Mouse (Mus musculus) megakaryocyte, embryonic 14.5 days (primary cell): ENCODE measurements at regions not wholly inside any gene's neighbourhood (a gene's known extent, or its start where the extent isn't known, plus 50 kb on each side); places are given as distances from the start of the nearest gene placed in this dataset.
"Not testable (repeated sequence)": the region's sequence is repeated elsewhere in the genome, so short reads cannot be mapped to it uniquely, and the experiment has no call there.

ENCODE experiments used
- H3K27me3 ChIP-seq: replicated peaks from 2 replicates; pipeline ENCODE3; 2012; ENCODE audit warnings: inconsistent platforms
- H3K36me3 ChIP-seq: replicated peaks from 2 replicates; pipeline ENCODE3; 2012; ENCODE audit warnings: low read length, inconsistent platforms, mixed read lengths
- H3K4me1 ChIP-seq: 2 replicates; pipeline ENCODE4 v1.6.1; 2012; ENCODE audit warnings: inconsistent platforms
- H3K4me3 ChIP-seq: replicated peaks from 2 replicates; pipeline ENCODE3; 2012; ENCODE audit warnings: moderate library complexity, mild to moderate bottlenecking, inconsistent platforms
- H3K9me3 ChIP-seq: 2 replicates; pipeline ENCODE4 v1.6.1; 2012; ENCODE audit warnings: inconsistent platforms
- FLI1 ChIP-seq: IDR thresholded peaks from 2 replicates; pipeline ENCODE4 v1.6.1; 2012; ENCODE audit warnings: low read length, inconsistent platforms, mixed read lengths
- GATA1 ChIP-seq: IDR thresholded peaks from 3 replicates; pipeline ENCODE4 v1.6.1; 2012; ENCODE audit warnings: mixed read lengths, low read length, inconsistent platforms, borderline replicate concordance

GRCm38 (mm10) chrX:12294941-12295340, 134.8 kb upstream of the Bcor start:
- Histone ChIP-seq H3K9me3 (no peaks in the 10 kb centered on the region), H3K27me3 (peaks cover 36% of the 10 kb centered on the region), H3K36me3 (no peaks in the 10 kb centered on the region), H3K4me3 (no peak overlapping the region), H3K4me1 (peaks cover 9% of the 10 kb centered on the region; the same call in 1 of the 2 replicates)
- TF ChIP-seq GATA1 (no peak), FLI1 (no peak)

DNA sequence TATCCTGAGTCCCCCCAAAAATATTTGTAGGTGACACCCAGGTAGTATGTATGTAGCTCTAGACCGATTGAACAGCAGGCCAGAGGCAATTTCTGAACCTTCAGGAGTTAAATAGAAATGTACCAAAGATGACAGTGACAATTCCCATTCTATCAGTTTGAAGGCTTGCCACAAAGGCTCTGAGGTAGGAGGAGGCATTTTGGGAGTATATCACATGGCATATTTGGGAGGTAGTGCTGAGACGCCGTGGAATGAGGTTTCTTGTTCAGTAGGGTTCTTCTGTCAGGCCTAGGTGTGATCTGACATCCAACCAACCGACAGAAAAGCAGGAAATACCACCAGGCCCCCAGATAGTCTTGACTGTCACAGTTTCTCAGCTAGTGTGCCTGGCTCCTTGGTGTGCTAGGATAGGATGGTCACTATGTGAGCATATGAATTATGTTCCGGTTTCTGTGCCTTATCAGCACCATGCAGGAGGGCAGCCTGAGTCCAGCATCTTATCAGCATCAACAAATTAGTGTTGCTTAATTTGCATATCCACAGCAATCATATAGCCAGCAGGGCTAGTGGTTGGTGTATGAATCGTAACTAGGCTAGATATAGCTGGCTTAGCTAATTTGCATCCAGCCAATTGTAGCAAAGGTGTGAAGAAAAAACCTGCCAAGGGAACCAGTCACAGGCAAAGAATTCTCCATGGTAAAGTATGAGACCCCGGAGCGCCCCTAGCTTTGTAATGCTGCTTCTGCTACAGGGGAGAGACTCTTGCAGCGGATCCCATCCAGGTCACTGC, 136.3 kb upstream of the Bcor start:
- no peak overlapping the region for H3K4me3 ChIP-seq
- H3K4me1 ChIP-seq = peaks cover 9% of the 10 kb centered on the region; the same call in 1 of the 2 replicates

GRCm38 (mm10) chrX:12298609-12299008, 138.5 kb upstream of the Bcor start:
- H3K36me3 ChIP-seq = no peaks in the 10 kb centered on the region
- H3K4me3 ChIP-seq = no peak overlapping the region
- peaks cover 33% of the 10 kb centered on the region for H3K27me3 ChIP-seq
- TF ChIP-seq FLI1 (no peak), GATA1 (no peak)
- H3K9me3 ChIP-seq = no peaks in the 10 kb centered on the region
- peaks cover 9% of the 10 kb centered on the region; the same call in 1 of the 2 replicates for H3K4me1 ChIP-seq

More for the DNA sequence above, 136.3 kb upstream of the Bcor start:
- Histone ChIP-seq H3K27me3 (peaks cover 35% of the 10 kb centered on the region), H3K9me3 (no peaks in the 10 kb centered on the region), H3K36me3 (no peaks in the 10 kb centered on the region)
- TF ChIP-seq GATA1 = no peak
- no peak for TF ChIP-seq FLI1

DNA sequence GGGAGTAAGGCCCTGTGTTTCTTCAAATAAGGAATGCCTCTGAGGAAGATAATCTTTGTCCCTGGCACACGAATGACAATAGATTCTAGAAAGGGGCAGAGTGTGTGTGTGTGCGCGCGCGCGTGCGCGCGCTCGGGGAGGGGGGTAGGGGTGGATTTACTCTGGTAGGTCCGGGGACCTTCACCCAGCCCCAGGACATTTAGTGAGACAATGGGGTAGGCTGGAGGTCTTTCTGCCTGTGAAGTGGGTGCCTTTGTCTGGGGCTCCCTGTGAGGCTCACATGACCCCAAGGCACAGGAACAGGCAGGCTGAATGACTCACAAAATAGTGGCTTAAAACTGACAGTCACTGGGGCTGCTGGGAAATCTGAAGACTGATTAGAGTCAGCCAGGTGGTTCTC, 139.1 kb upstream of the Bcor start:
- peaks cover 9% of the 10 kb centered on the region; the same call in 1 of the 2 replicates for H3K4me1 ChIP-seq
- TF ChIP-seq GATA1 = no peak
- TF ChIP-seq FLI1 = no peak
- no peak overlapping the region for H3K4me3 ChIP-seq
- H3K9me3 ChIP-seq = no peaks in the 10 kb centered on the region
- H3K36me3 ChIP-seq = no peaks in the 10 kb centered on the region
- peaks cover 30% of the 10 kb centered on the region for H3K27me3 ChIP-seq

DNA sequence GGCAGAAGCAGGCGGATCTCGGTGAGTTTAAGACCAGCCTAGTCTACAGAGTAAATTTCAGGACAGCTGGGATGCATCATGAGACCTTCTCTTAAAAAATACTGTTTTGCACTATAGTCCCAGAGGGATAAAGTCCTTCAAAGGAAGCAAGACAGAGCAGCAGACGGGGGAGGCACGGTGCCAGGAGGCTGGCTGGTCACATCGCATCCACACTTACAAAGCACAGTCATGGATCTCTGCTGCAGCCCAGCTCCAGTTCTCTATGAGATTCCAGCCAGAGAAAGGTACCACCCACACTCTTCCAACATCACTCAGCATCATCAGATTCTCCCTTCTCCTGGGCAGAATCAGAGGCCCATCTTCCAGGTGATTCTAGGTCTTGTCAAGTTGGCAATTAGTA, 144.5 kb upstream of the Bcor start:
- Histone ChIP-seq H3K27me3 (peaks cover 24% of the 10 kb centered on the region), H3K9me3 (no peaks in the 10 kb centered on the region), H3K36me3 (no peaks in the 10 kb centered on the region), H3K4me1 (no peaks in the 10 kb centered on the region), H3K4me3 (no peak overlapping the region)
- TF ChIP-seq GATA1 (no peak), FLI1 (no peak)

DNA sequence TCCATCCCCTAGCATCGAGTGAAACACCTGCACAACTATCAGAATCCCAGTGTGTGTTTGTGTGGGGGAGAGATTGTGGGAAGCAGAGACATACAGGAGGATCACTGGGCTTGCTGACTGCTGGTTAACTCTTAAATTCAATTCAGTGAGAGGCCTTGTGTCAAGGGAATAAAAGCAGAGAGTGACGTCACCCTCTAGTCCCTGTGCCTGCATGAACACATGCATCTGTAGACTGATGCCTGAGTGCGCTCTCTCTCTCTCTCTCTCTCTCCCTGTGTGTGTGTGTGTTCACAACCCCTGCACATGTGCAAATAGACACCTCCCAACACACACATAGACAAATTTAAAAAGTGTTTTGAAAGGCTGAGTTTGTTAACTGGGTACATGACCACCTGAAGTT, 146.8 kb upstream of the Bcor start:
- TF ChIP-seq GATA1 (no peak), FLI1 (no peak)
- Histone ChIP-seq H3K4me1 (no peaks in the 10 kb centered on the region), H3K27me3 (peaks cover 24% of the 10 kb centered on the region), H3K4me3 (no peak overlapping the region), H3K9me3 (no peaks in the 10 kb centered on the region), H3K36me3 (no peaks in the 10 kb centered on the region)

DNA sequence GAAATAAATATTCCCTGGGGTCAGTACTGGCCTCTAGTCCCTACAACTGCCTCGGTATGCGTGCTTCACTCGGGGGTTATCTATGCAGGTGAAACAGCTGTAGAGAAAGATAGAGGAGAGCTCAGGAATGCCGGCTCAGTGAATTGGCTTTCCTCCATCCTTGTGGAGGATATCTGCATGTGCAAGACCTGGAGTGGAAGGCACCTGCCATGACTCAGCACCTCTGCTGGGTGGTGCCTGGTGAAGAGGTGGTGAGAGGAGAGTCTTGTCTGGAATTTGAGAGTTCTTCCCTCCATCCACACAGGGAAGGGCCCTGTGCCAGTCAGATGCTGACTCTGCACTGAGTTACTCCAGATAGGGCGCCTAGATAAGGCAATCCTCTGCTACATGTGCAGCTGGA, 152.4 kb upstream of the Bcor start:
- H3K36me3 ChIP-seq = no peaks in the 10 kb centered on the region
- no peak overlapping the region for H3K4me3 ChIP-seq
- H3K27me3 ChIP-seq = peaks cover 22% of the 10 kb centered on the region
- no peaks in the 10 kb centered on the region for H3K4me1 ChIP-seq
- no peak for TF ChIP-seq FLI1
- no peak for TF ChIP-seq GATA1
- H3K9me3 ChIP-seq = no peaks in the 10 kb centered on the region

GRCm38 (mm10) chrX:12315658-12316057, 155.5 kb upstream of the Bcor start:
- no peaks in the 10 kb centered on the region for H3K4me1 ChIP-seq
- TF ChIP-seq GATA1 (no peak), FLI1 (no peak)

DNA sequence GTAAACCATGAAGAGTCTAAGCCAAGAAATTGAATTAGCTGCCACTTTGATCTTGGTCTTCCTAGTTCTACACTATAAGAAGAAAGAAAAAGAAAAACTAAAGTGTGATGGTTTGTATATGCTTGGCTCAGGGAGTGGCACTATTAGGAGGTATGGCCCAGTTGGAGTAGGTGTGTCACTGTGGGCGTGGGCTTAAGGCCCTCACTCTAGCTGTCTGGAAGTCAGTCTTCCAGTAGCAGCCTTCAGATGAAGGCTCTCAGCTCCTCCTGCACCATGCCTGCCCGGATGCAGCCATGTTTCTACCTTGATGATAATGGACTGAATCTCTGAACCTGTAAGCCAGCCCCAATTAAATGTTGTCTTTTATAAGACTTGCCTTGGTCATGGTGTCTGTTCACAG, 157.3 kb upstream of the Bcor start:
- not testable (repeated sequence) for H3K9me3 ChIP-seq, H3K4me1 ChIP-seq, H3K36me3 ChIP-seq, H3K4me3 ChIP-seq
- peaks cover 18% of the 10 kb centered on the region for H3K27me3 ChIP-seq

More at GRCm38 (mm10) chrX:12315658-12316057, 155.5 kb upstream of the Bcor start:
- Histone ChIP-seq H3K9me3 (peaks cover 4% of the 10 kb centered on the region), H3K36me3 (no peaks in the 10 kb centered on the region), H3K27me3 (peaks cover 16% of the 10 kb centered on the region), H3K4me3 (no peak overlapping the region)

DNA sequence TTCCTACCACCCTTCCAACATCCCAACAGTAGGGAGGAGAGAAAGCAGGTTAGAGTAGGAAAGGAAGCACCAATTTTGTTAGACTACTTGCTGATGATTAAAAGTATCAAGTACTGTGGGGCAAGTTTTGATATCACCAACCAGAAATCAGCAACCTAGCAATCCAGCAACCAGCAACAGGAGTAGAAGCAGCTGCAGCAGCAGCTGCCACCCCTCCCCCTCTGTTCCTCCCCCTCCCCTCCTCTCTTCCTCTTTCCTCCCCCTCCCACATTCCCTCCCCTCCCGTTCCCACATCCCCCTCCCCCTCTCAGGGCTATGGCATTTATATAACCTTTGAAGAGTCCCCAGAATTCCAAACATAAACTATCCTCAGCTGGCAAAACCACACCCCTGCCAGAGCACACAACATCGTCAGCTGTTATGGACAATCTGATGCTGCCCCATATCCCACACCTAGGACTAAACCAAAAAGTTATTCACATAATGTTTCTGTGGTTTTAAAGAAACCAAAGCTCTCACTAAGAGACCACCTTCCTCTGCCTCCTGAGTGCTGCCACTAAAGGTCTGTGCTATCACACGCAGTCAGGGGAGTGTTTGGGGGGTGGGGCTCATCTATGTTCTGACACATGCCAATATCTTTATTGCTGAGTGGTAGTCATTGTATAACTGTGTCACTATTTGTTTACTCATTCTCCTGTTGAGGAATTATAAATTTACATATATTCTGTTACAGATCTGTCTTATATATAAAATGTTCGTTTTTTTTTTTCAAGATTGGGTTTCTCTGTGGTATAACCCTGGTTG, 158.9 kb upstream of the Bcor start:
- H3K27me3 ChIP-seq = peaks cover 18% of the 10 kb centered on the region
- no peak overlapping the region for H3K4me3 ChIP-seq
- H3K36me3 ChIP-seq = no peaks in the 10 kb centered on the region
- TF ChIP-seq FLI1 = no peak
- no peak for TF ChIP-seq GATA1
- H3K9me3 ChIP-seq = peaks cover 4% of the 10 kb centered on the region
- H3K4me1 ChIP-seq = no peaks in the 10 kb centered on the region
